Mouse (Mus musculus): Measurements from ENCODE around the gene Ghr.

DNA sequence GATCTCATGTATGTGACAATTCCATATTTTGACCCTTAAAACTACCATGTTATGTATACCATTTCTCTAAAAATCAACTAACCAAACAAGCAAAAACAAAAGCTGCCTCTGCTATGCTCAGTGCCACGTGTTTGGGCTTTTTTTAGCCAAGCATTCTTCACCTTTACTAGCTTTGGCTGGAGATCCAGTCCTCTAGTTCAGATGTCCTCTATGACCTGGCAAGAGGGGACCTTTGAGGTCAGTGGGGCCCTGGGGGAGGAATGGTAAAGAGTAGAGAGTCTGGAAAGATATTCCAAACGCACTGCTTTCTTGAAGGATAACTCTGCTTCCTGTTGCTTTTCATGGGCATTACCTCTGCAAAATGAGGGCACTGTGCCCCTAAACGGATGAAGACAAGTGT, 145.9 kb downstream of the Ghr start:
- TF ChIP-seq CTCF (IDR thresholded peaks at IDR 0.05) (no peak), EP300 (IDR thresholded peaks at IDR 0.05) (no peak)

Measured in lung, postnatal 0 days (tissue).